Mouse (Mus musculus) activated CD4-positive, CD25-positive, alpha-beta regulatory T cell, adult 4 months (primary cell): ENCODE data around the gene Rtcb. TPM values are rescaled to one million over a fixed set of nuclear protein-coding genes. Genes with fewer than 3 reads are reported as not detected.
A peak's percentile ranks its signal among the peaks of the same experiment; 100 is the strongest.

ENCODE experiments used
- ATAC-seq: one replicate; pipeline ENCODE4 v1.8.0; 2017
- polyA plus RNA-seq, 2 experiments: library from polyadenylated mRNA; unstranded; fragments of 100-300 nt; shearing (Covaris generic); gene quantifications; one replicate each; pipeline ENCODE4 v1.2.1; 2017

Rtcb gene
- 100 to 1,000 TPM; 151 to 173 TPM for polyA plus RNA-seq

DNA sequence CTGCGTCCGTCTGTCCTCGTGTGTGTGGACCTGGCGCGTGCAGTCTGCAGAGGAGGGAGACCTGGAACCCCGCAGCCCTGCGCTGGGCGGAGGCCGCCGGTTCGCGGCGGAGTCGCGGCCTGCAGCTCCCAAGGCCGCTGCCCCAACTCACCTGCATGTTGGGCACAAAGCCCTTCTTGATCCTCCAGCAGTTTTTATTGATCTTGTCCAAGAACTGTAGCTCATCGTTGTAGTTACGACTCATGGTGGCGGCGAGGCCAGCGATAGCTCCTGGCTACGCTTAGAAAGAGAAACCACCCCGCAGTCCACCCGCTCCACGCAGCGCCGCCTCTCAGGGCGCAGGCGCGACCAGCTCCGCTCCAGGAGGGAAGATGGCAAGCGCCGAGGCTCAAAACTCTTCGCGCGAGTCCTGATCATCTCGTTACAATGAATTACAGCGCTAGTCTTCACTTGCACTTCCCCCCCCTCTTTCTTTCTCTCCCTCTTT, at the start of gene Rtcb:
Gene Rtcb, minus strand, starts transcription at position 360 of the 487 bp plus-strand sequence.
- ATAC-seq = peak; percentile 96

DNA sequence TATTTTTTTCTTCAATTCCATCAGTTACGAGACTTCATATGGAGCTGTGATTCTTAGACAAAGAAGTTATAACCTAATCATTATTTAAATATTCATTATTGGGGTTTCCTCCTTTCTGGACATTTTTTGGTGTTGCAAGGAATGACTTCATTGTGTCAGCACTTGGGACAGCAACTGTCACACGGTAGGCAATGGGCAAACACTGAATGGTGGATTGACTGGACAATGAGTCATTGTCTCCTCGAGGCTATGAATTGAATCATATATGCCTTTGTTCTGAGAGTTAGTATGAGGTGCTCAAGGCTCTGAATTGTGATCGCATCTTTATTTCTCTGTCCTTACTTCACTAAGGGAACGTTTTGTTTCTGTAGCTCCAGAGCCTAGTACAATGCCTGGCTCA, 48.8 kb upstream of the Rtcb start:
- ATAC-seq = no peak

DNA sequence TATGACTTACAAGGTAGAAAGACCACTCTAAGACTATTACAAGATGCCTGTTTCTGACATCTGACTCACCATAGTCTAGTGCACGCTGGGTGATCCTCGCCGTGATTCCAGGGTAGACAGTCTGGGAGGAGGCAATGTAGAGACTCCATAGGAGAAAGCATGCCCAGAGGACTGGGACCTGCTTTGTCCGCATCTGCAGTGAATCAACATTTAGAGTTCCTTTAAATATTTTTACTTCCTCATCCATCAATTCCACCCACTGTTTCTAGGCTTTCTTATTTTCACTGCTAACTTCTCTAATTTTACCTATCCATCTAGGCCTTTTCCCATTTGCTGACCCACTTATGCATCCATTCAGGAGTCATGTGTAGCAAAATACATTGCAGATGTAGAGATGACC, 42.8 kb upstream of the Rtcb start:
- no peak for ATAC-seq

DNA sequence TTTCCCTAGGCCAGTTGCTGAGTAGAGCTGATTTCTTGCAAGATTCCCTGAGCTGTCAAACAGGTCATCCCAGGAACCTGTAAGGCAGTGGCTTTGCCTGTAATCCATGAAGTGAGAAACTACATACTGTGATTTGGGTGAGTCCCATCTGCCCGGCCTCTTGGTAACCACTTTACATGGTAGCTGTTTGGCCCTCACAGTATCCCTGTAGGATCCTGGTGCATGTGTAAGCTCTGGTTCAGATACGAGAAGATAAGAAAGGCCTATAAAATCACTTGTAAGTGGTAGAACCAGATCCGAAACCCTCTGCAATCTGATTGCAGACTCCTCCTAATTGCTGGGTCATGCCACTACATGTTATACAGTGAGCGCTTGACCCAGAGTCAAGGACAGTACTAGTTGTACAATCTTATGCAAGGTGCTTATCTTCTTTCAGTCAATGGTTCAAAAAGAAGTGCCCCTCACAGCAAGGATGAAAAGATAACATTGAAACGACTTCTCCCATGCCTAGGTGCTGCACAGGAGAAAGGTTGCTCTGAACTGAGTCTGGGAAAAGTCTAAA, 37.0 kb upstream of the Rtcb start:
- no peak for ATAC-seq

DNA sequence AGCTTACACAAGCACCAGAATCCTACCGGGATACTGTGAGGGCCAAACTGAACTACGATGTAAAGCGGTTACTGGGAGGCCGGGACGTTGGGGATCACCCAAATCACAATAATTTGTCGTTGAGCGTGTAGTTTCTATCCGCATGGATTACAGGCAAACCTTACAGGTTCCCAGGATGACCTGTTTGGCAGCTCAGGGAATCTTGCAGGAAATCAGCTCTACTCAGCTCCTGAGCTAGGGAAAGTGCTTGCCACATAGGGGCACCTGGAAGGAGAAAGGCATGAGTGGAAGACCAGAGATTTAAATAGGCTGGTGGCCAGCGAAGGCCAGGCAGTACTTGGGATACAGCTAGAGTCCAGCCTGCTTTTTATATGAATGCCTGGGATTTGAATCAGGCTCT, 36.2 kb upstream of the Rtcb start:
- ATAC-seq = no peak

DNA sequence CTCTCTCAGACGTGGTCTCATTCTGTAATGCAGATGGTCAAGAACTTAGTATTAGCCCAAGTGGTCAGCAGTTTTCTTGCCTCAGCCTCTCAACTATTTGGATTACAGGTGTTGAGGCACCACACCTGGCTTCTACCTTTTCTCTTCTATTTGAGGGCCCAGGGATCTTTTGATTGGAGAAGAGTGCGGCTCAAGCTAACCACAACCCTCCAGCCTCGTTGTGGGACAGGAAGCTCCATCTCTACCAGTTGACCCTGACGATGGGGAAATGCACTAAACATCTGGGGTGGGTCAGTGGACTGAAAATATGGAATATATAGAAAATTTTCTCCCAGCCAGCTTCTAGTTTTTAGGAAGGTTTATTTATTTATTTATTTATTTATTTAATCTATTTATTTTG, 34.8 kb upstream of the Rtcb start:
- ATAC-seq = no peak

DNA sequence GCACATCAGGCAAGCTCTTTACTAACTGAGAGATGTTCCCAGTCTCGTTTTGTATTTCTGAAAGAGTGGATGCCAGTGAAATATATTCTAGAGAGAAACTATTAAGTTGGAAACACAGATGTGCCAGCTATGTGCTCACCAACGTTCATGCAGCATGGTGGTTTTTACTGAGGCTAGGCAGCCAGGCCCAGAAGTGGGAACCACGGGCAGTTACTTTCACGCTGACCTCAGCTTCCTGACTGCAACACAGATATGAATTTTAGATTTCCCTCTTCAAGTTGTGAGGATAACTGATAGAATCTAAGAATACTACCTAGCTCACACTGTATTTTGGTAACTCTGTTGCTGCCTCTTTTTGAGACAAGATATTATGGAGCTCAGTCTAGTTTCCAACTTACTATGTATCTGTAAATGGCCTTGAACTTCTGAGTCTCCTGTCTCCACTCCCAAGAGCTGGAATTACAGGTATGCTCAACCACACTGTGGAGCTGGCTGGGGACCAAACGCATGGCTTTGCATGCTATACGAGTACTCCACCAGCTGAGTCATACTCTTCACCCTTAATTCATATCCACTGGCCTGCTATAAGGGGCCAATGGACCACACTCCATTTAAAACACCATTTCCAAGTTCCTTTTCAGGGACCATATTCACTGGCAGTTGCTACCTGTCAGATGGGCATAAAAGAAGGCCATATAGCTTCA, 31.9 kb upstream of the Rtcb start:
- no peak for ATAC-seq

DNA sequence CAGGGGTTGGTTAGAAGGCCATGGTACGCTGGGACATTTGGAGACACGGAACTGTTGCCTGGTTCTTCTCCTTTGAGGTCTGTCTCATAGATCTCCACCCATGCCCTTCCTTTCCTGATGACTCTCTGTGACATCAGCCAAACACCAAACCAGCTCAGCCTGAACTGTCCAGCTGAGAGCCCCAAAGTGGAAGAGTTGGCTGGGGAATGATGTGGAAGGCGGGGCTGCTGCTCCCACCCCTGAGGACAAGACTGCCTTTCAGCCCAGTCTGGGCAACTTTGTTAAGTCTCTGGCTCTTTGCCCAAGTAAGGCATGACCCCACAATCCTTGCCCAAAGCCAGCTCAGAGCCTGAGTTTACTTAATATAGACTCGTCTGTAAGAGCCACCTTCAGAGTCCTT, 15.3 kb upstream of the Rtcb start:
- no peak for ATAC-seq

DNA sequence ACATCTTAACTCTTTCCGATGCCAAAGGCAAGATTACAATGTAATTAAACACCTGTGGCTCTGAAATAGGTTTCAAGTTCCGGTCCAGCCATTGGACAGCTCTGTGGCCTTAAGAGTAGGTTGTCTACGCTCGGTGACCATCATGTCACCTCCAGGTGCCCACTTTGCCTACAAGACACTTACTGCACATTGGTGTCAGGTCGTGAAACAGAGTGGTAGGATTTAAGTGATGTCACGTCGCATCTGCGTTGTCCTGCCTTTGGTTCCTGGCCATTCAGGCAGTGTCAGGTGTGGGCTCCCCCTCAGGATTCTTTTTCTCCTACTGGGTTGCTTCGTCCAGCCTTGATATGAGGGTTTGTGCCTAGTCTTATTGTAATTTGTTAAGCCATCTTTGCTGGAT, 14.2 kb upstream of the Rtcb start:
- no peak for ATAC-seq

DNA sequence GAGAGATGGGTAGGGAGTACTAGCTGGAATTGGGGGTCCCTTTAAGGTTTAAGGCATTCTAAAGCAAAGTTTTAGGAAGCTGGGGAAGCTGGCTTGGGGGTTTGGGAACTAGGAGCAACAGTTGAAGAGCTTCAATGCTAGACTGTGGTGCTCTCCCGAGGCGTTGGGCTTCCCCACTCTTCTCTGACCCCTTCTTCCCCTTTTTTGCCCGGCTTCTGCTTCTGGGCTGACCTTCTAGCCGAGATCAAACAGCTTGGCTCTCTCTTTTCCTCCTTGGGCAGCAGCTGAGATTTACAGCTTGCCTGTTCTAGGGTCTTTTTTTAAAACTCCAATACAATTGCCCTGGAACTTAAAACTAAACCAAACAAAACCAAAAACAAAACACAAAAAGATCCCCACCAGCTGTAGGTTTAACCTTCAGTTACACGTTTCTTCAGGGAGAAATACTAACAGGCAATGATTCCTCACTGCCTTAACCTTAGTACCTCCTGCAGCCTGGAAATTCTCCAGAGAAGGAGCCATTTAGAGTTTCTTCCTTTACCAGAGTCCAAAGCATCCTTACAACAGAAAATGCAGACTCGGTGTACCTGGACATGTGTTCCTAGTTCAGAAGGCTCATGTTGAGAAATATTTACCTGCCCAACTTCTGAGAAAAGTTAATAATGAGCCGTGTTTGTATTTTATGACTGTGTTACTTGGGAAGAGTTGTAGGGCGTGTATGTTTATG, 12.4 kb upstream of the Rtcb start:
- no peak for ATAC-seq

DNA sequence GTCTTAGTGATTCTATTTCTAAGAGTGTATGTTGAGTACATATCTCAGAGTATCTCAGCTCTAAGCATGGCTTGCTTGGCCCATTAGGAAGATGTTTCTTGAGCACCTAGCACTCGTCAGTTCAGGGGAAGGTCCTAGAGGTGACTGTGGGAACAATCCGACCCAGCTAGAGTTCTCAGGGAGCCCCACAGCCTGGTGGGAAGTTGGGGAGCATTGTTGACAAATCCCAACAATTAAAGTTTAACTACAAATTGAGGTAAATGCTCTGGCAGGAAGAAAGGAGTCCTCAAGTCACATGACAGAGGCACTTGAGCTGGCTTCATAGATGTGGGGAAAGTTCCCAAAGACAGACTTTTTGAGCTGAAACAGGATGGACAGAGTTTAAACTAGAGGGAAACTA, 11.1 kb upstream of the Rtcb start:
- ATAC-seq = no peak

DNA sequence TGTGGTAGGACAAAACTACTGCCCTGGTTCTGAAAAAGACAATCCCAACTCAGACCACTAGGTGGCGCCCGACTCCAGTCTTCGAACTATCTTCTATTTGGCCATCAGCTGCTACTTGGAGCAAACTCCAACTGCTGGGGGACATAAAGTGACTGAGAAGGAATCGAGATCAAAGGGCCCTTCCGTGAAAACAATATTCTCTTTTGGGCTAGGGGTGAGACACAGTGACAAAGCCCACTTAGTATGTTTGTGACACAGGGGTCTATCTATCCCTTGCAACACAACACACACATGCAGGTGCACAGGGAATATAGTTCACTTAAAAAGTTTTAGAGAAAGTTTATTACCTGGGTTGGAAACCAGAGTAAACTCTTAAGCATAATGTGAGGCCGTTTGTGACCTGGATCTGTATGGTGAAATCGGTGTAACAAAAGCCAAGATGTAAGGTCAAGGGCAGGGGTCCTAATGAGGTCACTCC, 10.6 kb upstream of the Rtcb start:
- peak; percentile 52 for ATAC-seq

DNA sequence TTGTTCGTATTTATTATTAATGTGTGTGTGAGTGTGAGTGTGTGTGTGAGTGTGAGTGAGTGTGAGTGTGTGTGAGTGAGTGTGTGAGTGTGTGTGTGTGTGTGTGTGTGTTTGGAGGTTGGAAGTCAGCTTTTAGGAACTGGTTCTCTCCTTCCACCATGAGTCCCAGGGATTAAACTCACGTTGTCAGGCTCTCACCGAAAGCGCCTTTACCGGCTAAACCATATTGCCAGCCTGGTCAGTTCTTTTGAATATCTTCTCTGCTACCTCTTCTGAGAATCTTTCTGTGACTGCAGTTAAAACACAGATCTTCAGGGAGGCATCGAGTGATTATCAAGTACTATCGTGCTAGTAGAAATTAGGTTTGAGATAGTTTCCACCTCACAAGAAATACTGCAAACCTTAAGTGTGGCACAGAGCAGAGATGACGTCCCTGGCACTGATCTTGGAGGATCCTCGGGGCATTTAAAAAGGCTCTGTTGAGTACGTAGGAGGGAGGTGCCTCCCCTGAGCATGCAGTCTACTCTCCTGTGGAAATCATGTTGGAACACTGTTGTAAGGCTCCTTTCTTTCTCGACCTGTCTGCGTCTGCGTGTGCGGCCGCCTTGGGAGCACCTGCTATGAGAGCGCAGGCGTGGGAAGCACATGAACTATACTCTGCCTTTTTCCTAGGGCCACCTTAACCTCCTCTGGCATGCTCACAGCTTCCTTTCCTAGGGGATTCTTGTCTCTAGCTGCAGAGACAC, 10.0 kb upstream of the Rtcb start:
- no peak for ATAC-seq

DNA sequence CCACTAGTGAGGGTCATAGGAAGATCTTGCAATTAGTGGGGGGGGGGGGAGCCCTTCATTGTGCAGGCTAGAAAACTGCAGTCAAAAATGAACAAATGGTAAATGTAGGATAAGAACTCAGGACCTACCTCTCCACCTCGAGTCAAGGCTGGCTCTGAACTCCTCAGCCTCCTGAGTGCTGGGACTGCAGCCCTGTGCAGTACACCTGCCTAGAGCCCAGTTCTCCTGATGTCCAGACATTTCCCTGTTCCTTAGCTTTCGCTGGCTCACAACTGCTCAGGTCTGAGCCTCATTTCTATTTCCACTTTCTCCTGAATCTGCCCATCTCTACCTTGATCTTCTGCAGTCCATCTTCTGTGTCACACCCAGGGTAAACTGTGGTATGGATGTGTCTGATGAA, 8.9 kb upstream of the Rtcb start:
- no peak for ATAC-seq

DNA sequence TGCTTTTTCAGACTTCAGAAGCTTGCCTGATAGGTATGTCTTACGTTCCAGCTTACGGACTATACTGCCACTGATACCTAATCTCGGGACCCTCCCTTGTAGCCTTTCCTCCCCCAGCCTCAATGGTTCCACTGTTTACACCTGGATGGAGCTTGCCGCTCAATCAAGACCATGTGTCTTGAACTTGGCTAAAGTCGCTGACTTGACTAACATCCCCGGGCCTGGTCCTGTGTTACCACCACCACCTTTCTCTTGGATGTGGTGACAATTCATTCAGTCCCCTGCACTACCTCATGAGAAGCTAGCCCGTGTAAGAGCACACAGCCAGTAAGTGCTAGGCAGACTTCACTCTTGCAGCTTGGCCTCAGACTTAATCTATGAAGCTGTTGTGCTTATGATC, 6.7 kb upstream of the Rtcb start:
- ATAC-seq = no peak

DNA sequence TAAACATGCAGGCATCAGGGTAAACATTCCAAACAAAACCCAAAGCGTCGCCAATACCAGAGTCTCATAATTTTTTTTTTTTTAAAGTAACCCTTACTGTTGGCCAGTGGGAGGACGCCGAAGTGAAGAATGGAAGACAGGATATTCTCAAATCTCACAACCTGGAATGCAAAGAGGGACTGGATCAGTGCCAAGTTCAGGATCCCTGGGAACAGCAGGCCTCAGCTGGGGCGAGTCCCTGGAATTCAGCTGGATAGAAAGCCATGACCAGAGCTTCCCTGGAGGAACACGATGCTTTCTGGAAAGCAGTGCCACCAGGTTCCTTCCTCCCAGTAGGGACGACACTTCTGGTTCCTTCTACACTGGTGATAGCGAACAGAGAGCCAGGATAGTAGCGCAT, 5.3 kb upstream of the Rtcb start:
- ATAC-seq = no peak

DNA sequence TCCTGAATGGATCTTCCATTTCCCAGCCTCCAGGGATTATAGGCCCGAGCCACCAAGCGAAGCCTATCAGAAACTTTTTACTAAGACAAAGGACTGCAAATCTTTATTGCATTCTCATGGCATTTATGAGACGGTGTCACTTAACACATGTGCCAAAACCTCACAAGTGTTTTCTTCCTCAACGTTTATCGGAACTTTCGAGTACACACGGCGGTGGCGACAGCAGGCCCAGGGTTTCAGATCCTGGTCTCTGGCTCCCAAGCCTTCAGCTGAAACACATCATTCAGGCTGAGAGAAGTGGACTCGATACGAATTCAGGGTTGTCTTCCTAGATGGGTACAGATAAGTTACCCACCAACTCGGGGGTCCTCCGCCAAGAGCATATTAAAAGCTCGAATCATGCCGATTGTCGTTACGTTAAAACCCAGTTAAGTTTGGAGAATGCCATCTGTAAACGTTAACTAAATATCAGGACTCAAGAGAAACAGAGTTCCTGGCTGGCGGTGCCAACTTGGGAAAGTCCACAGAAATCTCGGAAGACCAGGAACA, 678 bp downstream of the Rtcb start:
- no peak for ATAC-seq

DNA sequence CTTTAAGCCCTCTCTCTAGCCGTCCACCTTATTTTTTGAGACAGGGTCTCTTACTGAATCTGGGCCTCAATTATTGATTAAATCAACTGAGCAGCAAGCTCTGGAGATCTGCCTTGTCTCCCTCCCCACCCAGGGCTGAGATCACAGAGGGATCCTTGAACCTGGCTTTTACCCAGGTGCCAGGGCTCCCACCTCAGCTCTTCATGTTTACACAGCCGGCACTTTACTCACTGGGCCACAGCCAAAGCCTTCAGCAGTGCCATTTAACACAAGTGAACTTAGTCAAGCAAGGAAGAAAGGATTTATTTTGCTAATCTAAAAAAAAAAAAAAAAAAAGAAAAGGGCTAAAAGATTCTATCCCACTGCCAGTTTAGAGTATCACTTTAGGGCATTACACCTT, 3.2 kb downstream of the Rtcb start:
- no peak for ATAC-seq

DNA sequence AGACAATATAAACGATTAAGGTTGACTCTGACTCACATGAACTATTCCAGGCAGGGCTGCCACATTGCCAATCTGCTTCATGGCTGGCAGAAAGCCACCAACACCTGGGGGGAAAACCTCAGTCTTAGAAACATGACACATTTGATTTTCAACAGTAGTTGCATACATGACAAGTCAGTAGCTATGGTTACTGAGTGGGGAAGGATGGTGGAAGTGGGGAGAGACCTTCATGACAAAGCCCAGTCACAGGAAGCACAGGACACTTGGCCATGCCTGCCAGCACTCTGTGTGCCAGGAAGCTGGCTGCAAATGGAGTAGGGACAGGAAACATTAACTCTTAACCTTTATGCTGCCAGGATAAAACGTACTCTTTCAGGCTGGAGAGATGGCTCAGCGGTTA, 4.2 kb downstream of the Rtcb start:
- ATAC-seq = no peak

DNA sequence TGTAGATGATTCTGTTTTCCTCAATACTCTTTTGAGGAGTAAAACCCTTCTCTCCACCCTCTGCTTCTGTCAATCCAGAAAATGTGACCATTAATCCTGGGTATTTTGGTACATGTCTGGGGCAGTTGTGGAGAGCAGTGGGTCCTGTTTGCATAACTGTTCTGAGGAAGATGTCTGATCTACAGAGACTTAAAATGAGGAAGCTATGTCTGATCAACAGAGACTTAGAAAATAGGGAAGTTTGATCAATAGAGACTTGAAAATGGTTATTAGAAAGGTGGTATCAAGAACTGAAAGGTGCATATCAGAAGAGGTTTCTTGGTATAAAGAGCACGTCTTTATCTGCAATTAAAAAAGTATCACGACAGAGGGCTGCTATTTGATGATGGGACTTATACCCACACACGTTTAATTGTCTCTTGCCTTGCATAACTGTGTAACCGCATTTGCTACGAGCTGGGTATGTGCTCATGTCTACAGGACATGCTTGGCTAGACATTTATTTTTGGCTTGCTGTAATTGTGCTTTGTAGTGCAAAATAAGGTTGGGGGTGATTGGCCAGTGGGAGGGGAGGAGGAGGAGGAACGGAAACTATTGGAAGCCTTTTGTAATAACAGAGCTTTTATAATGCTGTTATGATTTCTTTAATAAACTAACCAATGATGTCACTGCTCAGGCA, 5.7 kb downstream of the Rtcb start:
- ATAC-seq = no peak

DNA sequence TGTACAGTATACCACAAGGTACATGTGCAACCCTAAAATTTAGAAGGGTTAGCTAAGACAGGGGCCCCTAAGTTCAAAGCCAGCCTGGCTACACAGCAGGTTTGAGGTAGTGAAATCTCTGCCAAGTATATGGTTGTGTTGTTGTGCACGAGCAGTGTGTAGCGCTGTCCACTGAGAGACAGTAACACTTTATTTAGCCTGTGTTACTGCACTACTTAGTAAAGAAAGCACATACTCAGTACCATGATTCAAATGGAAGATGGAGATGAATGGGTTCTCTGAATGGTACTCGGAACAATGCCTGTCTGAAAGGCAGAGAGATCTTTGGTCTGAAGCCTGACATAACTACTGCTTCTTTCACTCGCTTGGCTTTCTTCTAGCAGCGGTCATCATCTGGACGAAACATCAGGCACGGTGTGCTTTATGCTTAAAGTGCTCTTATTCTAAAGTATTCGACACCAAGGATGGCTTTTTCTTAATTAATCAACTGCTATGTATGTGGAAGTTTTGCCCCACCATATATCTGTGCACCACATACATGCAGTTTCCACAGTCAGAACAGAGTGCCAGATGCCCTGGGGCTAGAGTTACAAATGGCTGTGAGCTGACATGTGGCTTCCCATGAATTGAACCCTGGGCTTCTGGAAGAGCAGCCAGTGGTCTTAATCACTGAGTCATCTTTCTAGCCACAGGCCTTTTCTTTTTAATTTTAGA, 9.0 kb downstream of the Rtcb start:
- no peak for ATAC-seq
